Mouse (Mus musculus) myocyte (in vitro differentiated cells): Measurements from ENCODE around the gene Gm4881.

Experiments
- E2F4 ChIP-seq: IDR thresholded peaks from one replicate; pipeline ENCODE4 v1.6.1; 2011; ENCODE audit warnings: mild to moderate bottlenecking, control low read depth, moderate library complexity; ENCODE audit not compliant: insufficient read depth
- MYOD1 ChIP-seq, 3 experiments: IDR thresholded peaks; one replicate each; pipeline ENCODE4 v1.6.1; 2011; ENCODE audit warnings: control low read depth in 2 of 3, low read depth in 2 of 3, mild to moderate bottlenecking in 2 of 3, moderate library complexity in 1 of 3; ENCODE audit not compliant: insufficient read length in 2 of 3, control insufficient read depth in 1 of 3
- MYOG ChIP-seq, 3 experiments: IDR thresholded peaks; one replicate each; pipeline ENCODE4 v1.6.1; 2011; ENCODE audit warnings: control low read depth in 2 of 3, low read depth in 2 of 3, mild to moderate bottlenecking in 2 of 3; ENCODE audit not compliant: insufficient read length in 2 of 3, control insufficient read depth in 1 of 3, insufficient read depth in 1 of 3
- POLR2A ChIP-seq: IDR thresholded peaks from one replicate; pipeline ENCODE4 v1.6.1; 2011; ENCODE audit warnings: low read depth, mild to moderate bottlenecking, control low read depth, moderate library complexity; ENCODE audit not compliant: insufficient read length
- POLR2AphosphoS2 ChIP-seq: IDR thresholded peaks from one replicate; pipeline ENCODE4 v1.6.1; 2011; ENCODE audit warnings: low read depth, control low read depth; ENCODE audit not compliant: insufficient read length
- REST ChIP-seq: IDR thresholded peaks from one replicate; pipeline ENCODE4 v1.6.1; 2011; ENCODE audit warnings: mild to moderate bottlenecking, control low read depth, moderate library complexity; ENCODE audit not compliant: insufficient read depth, insufficient read length
- USF1 ChIP-seq: IDR thresholded peaks from one replicate; pipeline ENCODE4 v1.6.1; 2011; ENCODE audit warnings: low read depth, mild to moderate bottlenecking, control low read depth, moderate library complexity

GRCm38 (mm10) chr7:24903444-24903825 is 40.9 kb downstream of the Gm4881 start:
- TF ChIP-seq USF1 (no peak), POLR2A (no peak), MYOD1 (IDR thresholded peaks at IDR 0.05; ENCODE audit: control insufficient read depth in 1 of 3, insufficient read length in 2 of 3, low read depth in 2 of 3) (no peak), E2F4 (no peak), REST (no peak), POLR2AphosphoS2 (no peak), MYOG (IDR thresholded peaks at IDR 0.05; ENCODE audit: control insufficient read depth in 1 of 3, insufficient read depth in 1 of 3, insufficient read length in 2 of 3, low read depth in 2 of 3) (no peak)
